Mouse (Mus musculus) liver, embryonic 16.5 days (tissue): ENCODE measurements around the gene Creg1. TPM values are rescaled to one million over a fixed set of nuclear protein-coding genes. Genes with fewer than 3 reads are reported as not detected.

Experiments used
- ATAC-seq: fragments of 200-750 bp; cut with Nextera tagmentation; 2 replicates; pipeline ENCODE4 v1.8.0; 2017; ENCODE audit warnings: low read depth, mild to moderate bottlenecking, moderate number of reproducible peaks, moderate library complexity
- H3K27ac ChIP-seq: fragments of 300-500 bp; sonication (generic); 2 replicates; pipeline ENCODE4 v1.5.1; 2014; ENCODE audit warnings: mild to moderate bottlenecking, low read length
- H3K27me3 ChIP-seq: fragments of 300-500 bp; sonication (generic); 2 replicates; pipeline ENCODE4 v1.6.1; 2014; ENCODE audit warnings: low read depth, low read length, mixed read lengths; ENCODE audit not compliant: control insufficient read depth, insufficient read depth
- H3K36me3 ChIP-seq: fragments of 300-500 bp; sonication (generic); 2 replicates; pipeline ENCODE4 v1.6.1; 2014; ENCODE audit warnings: mild to moderate bottlenecking; ENCODE audit not compliant: control insufficient read depth, insufficient read depth
- H3K4me1 ChIP-seq: fragments of 300-500 bp; sonication (generic); 2 replicates; pipeline ENCODE4 v1.6.1; 2014; ENCODE audit warnings: low read depth, low read length, mixed read lengths; ENCODE audit not compliant: control insufficient read depth
- H3K4me2 ChIP-seq: fragments of 300-500 bp; sonication (generic); 2 replicates; pipeline ENCODE4 v1.6.1; 2014; ENCODE audit warnings: low read depth, low read length, mixed read lengths
- H3K4me3 ChIP-seq: fragments of 300-500 bp; sonication (generic); 2 replicates; pipeline ENCODE4 v1.5.1; 2014; ENCODE audit warnings: low read depth, mild to moderate bottlenecking, low read length
- H3K9ac ChIP-seq: fragments of 300-500 bp; sonication (generic); 2 replicates; pipeline ENCODE4 v1.6.1; 2014; ENCODE audit warnings: low read depth, low read length
- H3K9me3 ChIP-seq: fragments of 300-500 bp; sonication (generic); replicated peaks from 2 replicates; pipeline ENCODE4 v1.6.1; 2016; ENCODE audit warnings: low read length; ENCODE audit not compliant: control insufficient read depth
- WGBS: fragments of 180-500 bp; shearing (Covaris S2); extraction: QIAGEN DNeasy Blood & Tissue Kit; methylation state at CpG from one replicate; pipeline ENCODE4 v1.1.7; 2014; ENCODE audit not compliant: insufficient replicate concordance; 5-methylcytosine and 5-hydroxymethylcytosine counted together
- polyA plus RNA-seq: library from polyadenylated mRNA; unstranded; fragments of >200 nt; fragmentation: Nextera tagmentation; extraction: Ambion mirVana; gene quantifications from 2 replicates; pipeline ENCODE4 v1.2.1, GENCODE M21; 2015

Creg1 gene
- polyA plus RNA-seq, 1 experiment from 2014 or later: 317 TPM

DNA sequence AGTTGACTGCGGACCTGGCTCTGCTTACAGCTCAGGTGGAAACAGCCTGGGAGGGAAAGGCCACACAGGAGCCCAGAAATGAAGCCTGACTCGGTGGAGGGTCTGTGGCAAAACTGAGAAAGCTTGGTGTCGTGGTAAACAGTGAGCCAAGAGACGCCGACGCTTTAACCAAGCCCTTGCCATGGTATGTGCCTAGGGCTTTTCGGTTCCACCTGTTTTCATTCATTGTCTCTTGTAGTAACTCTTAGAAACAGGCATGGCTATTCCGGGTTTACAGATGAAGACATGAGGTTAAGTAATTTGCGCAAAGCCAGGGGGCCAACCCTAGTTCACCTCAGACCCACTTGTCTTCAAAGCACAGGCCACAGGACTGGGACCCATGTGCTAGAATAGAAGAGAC lies 1.0 kb downstream of the Creg1 start:
- 24% methylated on average over 9 of the region's 9 CpGs for WGBS
- peaks cover 49% of the 10 kb centered on the region for H3K4me1 ChIP-seq
- peak overlapping the region; percentile 99 for H3K9ac ChIP-seq
- no peak for ATAC-seq
- no peaks in the 10 kb centered on the region; the same call in 1 of the 2 replicates for H3K36me3 ChIP-seq
- H3K27me3 ChIP-seq: no peaks in the 10 kb centered on the region
- H3K27ac ChIP-seq: peak overlapping the region; percentile 99
- H3K4me2 ChIP-seq: peak overlapping the region; percentile 98
- H3K9me3 ChIP-seq: no peaks in the 10 kb centered on the region
- peak overlapping the region; percentile 96 for H3K4me3 ChIP-seq

DNA sequence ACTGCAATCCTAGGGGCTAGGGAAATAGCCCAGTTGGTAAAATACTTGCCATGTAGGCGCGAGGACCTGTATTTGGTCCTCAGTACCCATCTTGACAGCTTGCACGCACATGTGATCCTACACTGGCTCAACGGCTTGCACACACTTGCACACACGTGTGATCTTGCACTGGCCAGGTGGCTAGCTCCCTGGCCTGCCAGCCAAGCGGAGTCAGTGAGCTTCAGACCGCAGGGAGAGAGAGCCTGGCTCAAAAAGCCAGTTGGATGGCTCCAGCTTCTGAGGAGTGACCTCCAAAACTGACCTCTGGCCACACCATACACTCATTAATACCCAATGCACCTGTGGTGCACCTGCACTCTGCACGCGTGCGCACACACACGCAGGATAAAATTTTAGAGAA lies 1.5 kb downstream of the Creg1 start:
- H3K27ac ChIP-seq: peak overlapping the region; percentile 99
- peak overlapping the region; percentile 96 for H3K4me3 ChIP-seq
- H3K27me3 ChIP-seq: no peaks in the 10 kb centered on the region
- peak overlapping the region; percentile 99 for H3K9ac ChIP-seq
- peaks cover 4% of the 10 kb centered on the region; the same call in 1 of the 2 replicates for H3K36me3 ChIP-seq
- H3K4me2 ChIP-seq: peak overlapping the region; percentile 98
- no peak for ATAC-seq
- H3K4me1 ChIP-seq: peaks cover 54% of the 10 kb centered on the region
- 69% methylated on average over 11 of the region's 11 CpGs for WGBS
- no peaks in the 10 kb centered on the region for H3K9me3 ChIP-seq

DNA sequence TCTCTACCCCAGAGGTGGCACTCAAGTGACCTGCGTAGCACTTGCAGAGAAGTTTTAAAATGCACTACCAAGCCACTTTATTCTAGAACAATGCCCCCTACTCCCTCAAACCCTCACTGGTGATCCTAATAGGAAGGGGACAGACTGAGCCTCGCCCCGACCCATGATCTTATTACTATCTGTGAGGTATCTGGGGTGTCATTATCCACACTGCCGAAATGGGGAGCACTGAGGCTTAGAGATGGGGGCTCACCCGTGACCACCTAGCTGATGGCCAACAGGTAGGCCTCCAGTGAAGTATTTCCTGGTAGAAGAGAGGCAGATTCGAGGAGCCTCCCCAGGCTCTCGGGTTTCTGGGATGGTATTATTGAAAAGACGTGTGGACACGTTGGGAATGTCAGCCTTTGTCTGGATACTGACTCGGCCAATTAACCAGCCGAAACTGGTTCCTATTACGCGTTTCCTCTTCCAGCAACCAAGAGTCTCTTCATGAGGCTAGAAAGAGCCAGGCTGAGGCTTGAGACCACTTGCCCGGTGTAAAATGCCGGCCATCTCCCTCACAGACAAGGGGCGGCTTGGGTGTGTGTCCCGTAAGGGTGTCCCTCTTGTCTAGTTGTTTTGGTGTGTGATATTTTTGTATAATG lies 2.2 kb downstream of the Creg1 start:
- Histone ChIP-seq H3K9me3 (no peaks in the 10 kb centered on the region), H3K4me2 (peak overlapping the region; percentile 98), H3K36me3 (peaks cover 11% of the 10 kb centered on the region), H3K27ac (peak overlapping the region; percentile 99), H3K4me3 (peak overlapping the region; percentile 96), H3K9ac (peak overlapping the region; percentile 99), H3K4me1 (peaks cover 61% of the 10 kb centered on the region), H3K27me3 (no peaks in the 10 kb centered on the region)
- no peak for ATAC-seq
- 47% methylated on average over 17 of the region's 17 CpGs for WGBS

DNA sequence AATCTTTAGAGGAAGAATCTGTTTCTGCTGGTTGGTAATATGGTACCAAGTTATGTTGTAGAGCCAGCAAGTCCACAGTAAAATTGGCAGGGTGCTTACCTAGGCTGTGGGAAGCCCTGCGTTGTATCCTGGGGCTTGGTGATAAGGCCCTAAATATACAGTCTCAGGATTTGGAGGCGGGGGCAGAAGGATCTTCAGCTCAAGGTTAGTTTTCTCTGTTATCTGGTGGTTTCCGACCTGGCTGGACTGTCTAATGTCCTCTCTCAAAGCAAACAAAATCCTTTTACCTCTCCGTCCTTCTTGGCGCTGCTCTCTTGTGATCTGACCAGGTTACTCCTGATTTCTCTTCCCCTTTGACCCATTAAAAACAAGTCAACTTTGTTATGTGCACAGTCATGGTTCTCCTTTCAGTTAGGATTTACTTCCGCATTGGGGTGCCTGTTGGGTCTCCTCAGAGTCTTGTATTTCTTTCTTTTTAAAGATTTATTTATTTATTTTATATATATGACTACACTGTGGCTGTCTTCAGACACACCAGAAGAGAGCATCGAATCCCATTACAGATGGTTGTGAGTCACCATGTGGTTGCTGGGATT lies 2.8 kb downstream of the Creg1 start:
- peak; percentile 56 for ATAC-seq
- peaks cover 17% of the 10 kb centered on the region for H3K36me3 ChIP-seq
- WGBS: 26% methylated on average over 7 of the region's 7 CpGs
- peak overlapping the region; percentile 99 for H3K9ac ChIP-seq
- H3K4me2 ChIP-seq: peak overlapping the region; percentile 98
- H3K9me3 ChIP-seq: no peaks in the 10 kb centered on the region
- H3K27me3 ChIP-seq: no peaks in the 10 kb centered on the region
- H3K27ac ChIP-seq: peak overlapping the region; percentile 99
- H3K4me1 ChIP-seq: peaks cover 67% of the 10 kb centered on the region
- H3K4me3 ChIP-seq: peak overlapping the region; percentile 96

DNA sequence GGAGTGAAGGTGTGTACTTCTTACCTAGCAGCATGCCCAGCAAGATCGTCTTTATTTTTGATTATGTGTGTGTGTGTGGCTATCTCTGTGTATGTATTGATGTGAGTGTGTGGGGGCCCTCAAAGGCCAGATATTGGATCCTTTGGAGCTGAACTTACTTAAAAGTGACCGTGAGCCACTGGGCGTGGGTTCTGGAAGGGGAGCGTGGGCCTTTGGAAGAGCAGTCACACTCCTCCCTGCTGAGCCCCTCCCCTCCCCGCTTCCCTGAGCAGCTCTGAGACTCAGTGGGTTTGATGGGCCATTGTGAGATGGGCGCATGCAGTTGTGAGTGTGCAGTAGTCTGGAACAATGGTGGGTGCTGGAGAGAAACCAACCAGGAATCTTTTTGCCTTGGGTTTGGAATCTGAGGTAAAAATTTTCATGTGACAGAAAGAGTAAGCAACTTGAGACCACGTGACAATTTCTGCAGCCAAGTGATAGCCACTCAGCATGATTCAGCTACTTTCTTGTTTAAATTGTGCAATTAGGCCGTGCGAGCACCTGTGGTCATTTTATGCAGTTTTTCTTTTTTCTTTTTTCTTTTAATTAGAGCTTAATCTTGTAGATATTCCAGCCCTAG lies 5.5 kb downstream of the Creg1 start:
- H3K27me3 ChIP-seq: no peaks in the 10 kb centered on the region
- H3K4me1 ChIP-seq: peaks cover 69% of the 10 kb centered on the region
- peak overlapping the region; percentile 74 for H3K4me2 ChIP-seq
- peak overlapping the region; percentile 66 for H3K9ac ChIP-seq
- no peaks in the 10 kb centered on the region for H3K9me3 ChIP-seq
- 17% methylated on average over 9 of the region's 9 CpGs for WGBS
- peaks cover 40% of the 10 kb centered on the region for H3K36me3 ChIP-seq
- ATAC-seq: peak; percentile 45
- peak overlapping the region; percentile 58 for H3K4me3 ChIP-seq
- peak overlapping the region; percentile 95 for H3K27ac ChIP-seq

DNA sequence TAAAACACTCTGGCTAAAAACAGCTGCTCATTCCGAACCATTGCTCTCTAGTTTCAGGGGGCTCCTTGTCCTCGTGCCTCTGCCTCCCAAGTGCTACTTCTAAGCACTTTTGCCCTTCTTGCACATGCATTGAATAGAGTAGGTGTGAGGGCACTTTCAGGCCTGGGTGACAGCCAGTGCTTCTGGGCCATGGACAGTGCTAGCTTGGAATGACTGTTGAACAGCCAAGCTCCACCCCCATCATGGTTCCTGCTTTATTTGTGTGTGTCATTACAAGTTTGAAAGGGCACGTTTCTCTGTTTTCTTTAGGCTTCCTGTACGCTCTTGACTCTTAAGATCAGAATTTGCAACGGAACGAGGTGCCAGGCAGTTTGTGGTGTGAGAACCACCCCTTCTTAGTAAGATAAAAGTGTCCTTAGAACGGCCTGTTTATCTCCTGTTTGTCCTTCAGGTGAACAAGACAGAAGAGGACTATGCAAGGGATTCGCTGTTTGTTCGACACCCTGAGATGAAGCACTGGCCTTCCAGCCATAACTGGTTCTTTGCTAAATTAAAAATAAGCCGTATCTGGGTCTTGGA lies 6.7 kb downstream of the Creg1 start:
- peaks cover 65% of the 10 kb centered on the region for H3K4me1 ChIP-seq
- no peaks in the 10 kb centered on the region for H3K9me3 ChIP-seq
- WGBS: 39% methylated on average over 10 of the region's 10 CpGs
- no peaks in the 10 kb centered on the region for H3K27me3 ChIP-seq
- no peak; the same call in 1 of the 2 replicates for ATAC-seq
- H3K9ac ChIP-seq: peak overlapping the region; percentile 62
- peak overlapping the region; percentile 74 for H3K4me2 ChIP-seq
- peaks cover 51% of the 10 kb centered on the region for H3K36me3 ChIP-seq
- peak overlapping the region; percentile 58 for H3K4me3 ChIP-seq
- H3K27ac ChIP-seq: peak overlapping the region; percentile 95

DNA sequence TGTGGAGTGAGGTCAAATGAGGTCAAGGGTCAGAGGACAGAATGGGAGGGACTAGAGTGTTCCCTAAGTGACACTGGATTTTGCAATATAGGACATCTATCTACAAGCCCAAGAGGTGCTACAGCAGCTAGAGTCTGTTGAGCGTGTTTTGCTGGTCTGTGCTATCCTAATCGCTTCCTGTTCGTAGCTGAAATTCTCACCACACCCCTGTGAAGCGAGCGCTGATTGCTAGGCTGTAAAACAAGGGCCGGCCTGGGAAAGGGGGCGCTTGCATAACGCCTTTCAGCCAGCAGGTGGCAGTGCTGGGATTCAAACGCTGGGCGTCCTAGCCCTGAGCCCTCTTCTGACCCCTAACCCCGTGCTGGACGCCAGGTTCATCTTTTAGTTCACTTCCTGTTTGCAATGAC lies 7.9 kb downstream of the Creg1 start:
- Histone ChIP-seq H3K4me3 (peak overlapping the region; percentile 58), H3K36me3 (peaks cover 51% of the 10 kb centered on the region), H3K4me2 (peak overlapping the region; percentile 74), H3K4me1 (peaks cover 57% of the 10 kb centered on the region), H3K27ac (peak overlapping the region; percentile 95), H3K27me3 (no peaks in the 10 kb centered on the region), H3K9me3 (no peaks in the 10 kb centered on the region), H3K9ac (no peak overlapping the region)
- WGBS: under 1% methylated on average over 12 of the region's 12 CpGs
- peak; percentile 77 for ATAC-seq

DNA sequence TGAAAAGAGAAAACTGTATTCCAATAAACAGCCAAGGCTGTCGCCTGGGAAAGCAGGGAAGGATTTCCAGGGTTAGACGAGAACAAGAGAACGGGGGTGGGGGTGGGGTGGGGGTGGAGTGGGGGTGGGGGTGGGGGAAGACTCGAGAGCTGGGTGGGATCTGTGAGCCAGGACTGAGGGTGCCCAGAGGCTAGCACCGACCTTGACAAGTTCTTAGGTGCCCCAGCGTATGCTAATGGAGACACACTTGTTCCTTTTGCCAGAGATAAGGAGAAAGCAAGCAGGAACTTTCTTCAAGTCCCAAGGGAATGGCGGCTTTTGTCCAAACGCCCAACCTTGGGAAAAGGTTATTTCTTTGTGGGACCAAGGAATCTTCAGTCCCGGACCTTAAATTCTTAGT lies 8.5 kb downstream of the Creg1 start:
- Histone ChIP-seq H3K4me3 (peak overlapping the region; percentile 58), H3K36me3 (peaks cover 51% of the 10 kb centered on the region), H3K9ac (no peak overlapping the region), H3K4me2 (peak overlapping the region; percentile 74), H3K27ac (peak overlapping the region; percentile 95), H3K9me3 (no peaks in the 10 kb centered on the region), H3K27me3 (no peaks in the 10 kb centered on the region), H3K4me1 (peaks cover 52% of the 10 kb centered on the region)
- no peak for ATAC-seq
- WGBS: 52% methylated on average over 9 of the region's 9 CpGs
